Mouse (Mus musculus): Measurements from ENCODE around the gene Arl1.

DNA sequence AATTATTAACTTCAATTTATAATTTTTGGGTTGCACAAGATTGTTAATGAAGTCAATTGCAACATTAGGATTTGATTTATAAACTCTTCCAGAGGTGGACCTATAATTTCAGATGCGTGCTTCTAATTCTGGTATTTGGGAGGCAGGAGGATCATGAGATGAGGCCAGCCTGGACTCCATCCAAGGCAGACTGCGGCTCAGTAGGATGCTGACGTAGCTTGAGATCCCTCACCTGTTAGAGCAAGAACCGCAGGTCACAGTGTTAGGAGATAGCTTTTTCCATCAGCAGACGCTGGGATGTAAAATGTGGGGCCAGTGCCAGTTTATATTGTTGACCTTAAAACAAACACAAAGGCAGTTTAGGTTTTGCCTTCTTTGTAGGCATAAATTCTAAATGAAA, 10.1 kb downstream of the Arl1 start:
- no peak for TF ChIP-seq CTCF (IDR thresholded peaks at IDR 0.05)
- TF ChIP-seq EP300 (IDR thresholded peaks at IDR 0.05) = no peak

Measured in lung, postnatal 0 days (tissue).